Mouse (Mus musculus): ENCODE results near the gene Hoxc6. TPM values are rescaled to one million over a fixed set of nuclear protein-coding genes. Genes with fewer than 3 reads are reported as not detected.

Gene Hoxc6
- polyA plus RNA-seq, 1 experiment from 2014 or later: not detected

GRCm38 (mm10) chr15:102959663-102960191 is 38.3 kb upstream of the Hoxc6 start:
- H3K4me1 ChIP-seq (replicated peaks; ENCODE audit: control insufficient read depth, insufficient read depth, low read length): no peaks in the 10 kb centered on the region
- H3K4me3 ChIP-seq (replicated peaks; ENCODE audit: low read length): no peak overlapping the region
- peaks cover 83% of the 10 kb centered on the region for H3K27me3 ChIP-seq (replicated peaks; ENCODE audit: control insufficient read depth, insufficient read depth, low read length)
- H3K36me3 ChIP-seq (ENCODE audit: control insufficient read depth, insufficient read depth): no peaks in the 10 kb centered on the region
- H3K4me2 ChIP-seq (ENCODE audit: low read length): no peak overlapping the region
- H3K9ac ChIP-seq (replicated peaks; ENCODE audit: low read depth, low read length): no peak overlapping the region
- no peak for ATAC-seq
- WGBS: under 1% methylated on average over 13 of the region's 13 CpGs
- no peaks in the 10 kb centered on the region for H3K9me3 ChIP-seq (ENCODE audit: control insufficient read depth, low read length)
- no peak overlapping the region for H3K27ac ChIP-seq (ENCODE audit: low read length)

- no peaks in the 10 kb centered on the region; the same call in 1 of the 2 replicates for H3K4me1 ChIP-seq (replicated peaks; ENCODE audit: control insufficient read depth, insufficient read depth, low read length)
- 4% methylated on average over 6 of the region's 6 CpGs for WGBS
- H3K9ac ChIP-seq (replicated peaks; ENCODE audit: low read depth, low read length): no peak overlapping the region
- H3K27me3 ChIP-seq (replicated peaks; ENCODE audit: control insufficient read depth, insufficient read depth, low read length): peaks cover 93% of the 10 kb centered on the region
- no peak overlapping the region for H3K27ac ChIP-seq (ENCODE audit: low read length)
- no peaks in the 10 kb centered on the region for H3K9me3 ChIP-seq (ENCODE audit: control insufficient read depth, low read length)
- H3K4me3 ChIP-seq (replicated peaks; ENCODE audit: low read length): no peak overlapping the region
- H3K36me3 ChIP-seq (ENCODE audit: control insufficient read depth, insufficient read depth): no peaks in the 10 kb centered on the region
- ATAC-seq: no peak
- H3K4me2 ChIP-seq (ENCODE audit: low read length): no peak overlapping the region
Measured at GRCm38 (mm10) chr15:102961728-102962127, 36.3 kb upstream of the Hoxc6 start.

DNA sequence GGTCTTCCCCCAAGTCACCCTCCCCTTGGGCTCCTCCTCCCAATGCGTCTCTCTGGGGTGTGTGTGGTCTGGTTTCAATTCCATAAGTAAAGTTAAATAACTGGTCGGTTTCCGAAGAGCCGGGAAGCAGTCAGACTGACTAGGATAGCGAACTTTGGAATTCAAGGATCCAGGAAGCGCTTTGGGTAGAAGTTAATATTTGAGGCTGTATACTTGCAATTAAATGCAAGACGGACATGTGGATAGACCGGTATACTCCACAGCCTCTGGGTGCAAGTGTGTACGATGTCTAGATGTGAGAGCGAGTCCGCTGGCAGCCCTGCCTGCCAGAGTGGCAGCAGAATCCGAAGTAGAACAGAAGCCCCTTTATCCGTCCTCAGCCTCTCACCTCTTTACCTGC is 35.6 kb upstream of the Hoxc6 start:
- ATAC-seq: no peak

DNA sequence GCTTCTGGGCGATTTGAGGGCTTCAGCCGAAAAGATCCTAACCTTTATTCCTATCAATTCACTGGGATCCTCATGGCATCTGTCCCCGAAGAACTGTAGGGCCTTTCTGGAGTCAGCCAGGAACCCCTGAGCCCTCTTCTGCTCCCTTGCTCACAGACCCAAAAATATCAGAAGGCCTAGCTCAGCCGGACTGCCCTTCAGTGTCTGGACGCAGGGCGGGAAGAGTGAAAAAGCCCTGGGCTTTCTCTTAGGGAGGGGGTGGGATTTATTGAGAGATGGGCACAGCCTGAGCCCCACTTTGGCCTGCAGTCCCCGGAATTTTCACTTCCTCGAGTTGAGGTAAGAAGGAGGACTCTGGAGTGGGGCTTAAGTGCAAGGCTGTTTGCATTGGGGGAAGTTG is 34.8 kb upstream of the Hoxc6 start:
- no peak overlapping the region for H3K9ac ChIP-seq (replicated peaks; ENCODE audit: low read depth, low read length)
- ATAC-seq: no peak
- WGBS: 2% methylated on average over 8 of the region's 8 CpGs

More for the DNA sequence above, 35.6 kb upstream of the Hoxc6 start:
- Histone ChIP-seq H3K27ac (ENCODE audit: low read length) (no peak overlapping the region), H3K9ac (replicated peaks; ENCODE audit: low read depth, low read length) (no peak overlapping the region), H3K36me3 (ENCODE audit: control insufficient read depth, insufficient read depth) (no peaks in the 10 kb centered on the region), H3K27me3 (replicated peaks; ENCODE audit: control insufficient read depth, insufficient read depth, low read length) (peaks cover 93% of the 10 kb centered on the region), H3K4me2 (ENCODE audit: low read length) (no peak overlapping the region), H3K4me3 (replicated peaks; ENCODE audit: low read length) (no peak overlapping the region), H3K9me3 (ENCODE audit: control insufficient read depth, low read length) (no peaks in the 10 kb centered on the region), H3K4me1 (replicated peaks; ENCODE audit: control insufficient read depth, insufficient read depth, low read length) (no peaks in the 10 kb centered on the region; the same call in 1 of the 2 replicates)
- 1% methylated on average over 13 of the region's 13 CpGs for WGBS

DNA sequence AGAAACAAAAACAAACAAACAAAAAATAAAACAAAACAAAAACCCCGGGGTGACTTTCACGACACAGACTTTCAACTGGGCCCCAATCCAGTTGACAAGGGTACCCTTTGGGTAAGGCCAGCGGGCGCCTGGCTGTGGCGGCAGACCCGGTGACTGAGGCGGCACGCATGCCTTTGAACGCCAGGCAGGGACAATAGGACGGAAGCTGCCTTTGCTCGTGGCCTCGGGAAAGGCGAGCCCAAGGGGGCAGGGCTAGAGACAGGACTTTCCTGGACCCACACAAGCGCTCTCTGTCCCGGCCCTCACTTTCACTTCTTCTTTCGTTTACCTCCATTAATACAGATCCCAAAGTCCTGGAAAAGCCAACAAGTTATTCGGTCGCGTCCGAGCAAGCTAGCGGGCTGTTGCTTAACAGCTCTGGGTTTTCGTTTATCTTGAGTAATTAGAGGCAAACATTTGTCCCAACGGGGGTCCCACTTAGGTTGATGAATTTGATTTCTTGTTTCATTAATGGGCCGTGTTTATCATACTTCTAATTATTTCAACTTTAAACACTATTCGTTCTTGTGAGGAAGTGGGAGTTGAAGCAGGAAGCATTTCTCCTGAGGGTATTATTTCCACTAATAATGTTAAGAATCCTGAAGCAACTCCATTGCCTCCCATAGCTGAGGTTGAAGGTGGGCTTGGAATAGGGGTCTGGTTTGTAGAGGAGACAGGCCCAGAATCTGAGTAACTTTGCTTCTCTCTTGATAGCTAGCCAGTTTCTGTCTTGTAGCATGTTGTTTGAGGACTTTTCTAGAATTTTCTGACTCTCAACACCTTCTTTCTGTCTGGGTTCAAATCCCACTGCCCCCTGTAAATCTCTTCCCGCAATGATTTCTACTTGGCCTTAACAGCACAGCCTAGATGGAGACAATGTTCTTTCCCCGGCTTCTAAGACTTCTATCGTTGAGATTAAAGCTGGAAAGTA is 34.1 kb upstream of the Hoxc6 start:
- Histone ChIP-seq H3K27me3 (replicated peaks; ENCODE audit: control insufficient read depth, insufficient read depth, low read length) (peaks cover 92% of the 10 kb centered on the region), H3K4me1 (replicated peaks; ENCODE audit: control insufficient read depth, insufficient read depth, low read length) (no peaks in the 10 kb centered on the region; the same call in 1 of the 2 replicates), H3K9me3 (ENCODE audit: control insufficient read depth, low read length) (no peaks in the 10 kb centered on the region), H3K4me3 (replicated peaks; ENCODE audit: low read length) (no peak overlapping the region), H3K27ac (ENCODE audit: low read length) (no peak overlapping the region), H3K4me2 (ENCODE audit: low read length) (no peak overlapping the region), H3K36me3 (ENCODE audit: control insufficient read depth, insufficient read depth) (no peaks in the 10 kb centered on the region), H3K9ac (replicated peaks; ENCODE audit: low read depth, low read length) (no peak overlapping the region)
- no peak for ATAC-seq
- WGBS: 1% methylated on average over 28 of the region's 28 CpGs

More for the DNA sequence above, 34.8 kb upstream of the Hoxc6 start:
- H3K9me3 ChIP-seq (ENCODE audit: control insufficient read depth, low read length): no peaks in the 10 kb centered on the region
- H3K4me3 ChIP-seq (replicated peaks; ENCODE audit: low read length): no peak overlapping the region
- peaks cover 92% of the 10 kb centered on the region for H3K27me3 ChIP-seq (replicated peaks; ENCODE audit: control insufficient read depth, insufficient read depth, low read length)
- no peak overlapping the region for H3K4me2 ChIP-seq (ENCODE audit: low read length)
- no peak overlapping the region for H3K27ac ChIP-seq (ENCODE audit: low read length)
- H3K4me1 ChIP-seq (replicated peaks; ENCODE audit: control insufficient read depth, insufficient read depth, low read length): no peaks in the 10 kb centered on the region; the same call in 1 of the 2 replicates
- no peaks in the 10 kb centered on the region for H3K36me3 ChIP-seq (ENCODE audit: control insufficient read depth, insufficient read depth)

GRCm38 (mm10) chr15:102965003-102965891 is 32.8 kb upstream of the Hoxc6 start:
- 3% methylated on average over 26 of the region's 26 CpGs for whole genome bisulfite sequencing
- Histone ChIP-seq H3K27me3 (replicated peaks; ENCODE audit: control insufficient read depth, insufficient read depth, low read length) (peaks cover 95% of the 10 kb centered on the region), H3K4me3 (replicated peaks; ENCODE audit: low read length) (no peak overlapping the region), H3K4me2 (ENCODE audit: low read length) (no peak overlapping the region), H3K9ac (replicated peaks; ENCODE audit: low read depth, low read length) (no peak overlapping the region), H3K36me3 (ENCODE audit: control insufficient read depth, insufficient read depth) (no peaks in the 10 kb centered on the region), H3K27ac (ENCODE audit: low read length) (no peak overlapping the region), H3K4me1 (replicated peaks; ENCODE audit: control insufficient read depth, insufficient read depth, low read length) (no peaks in the 10 kb centered on the region; the same call in 1 of the 2 replicates), H3K9me3 (ENCODE audit: control insufficient read depth, low read length) (no peaks in the 10 kb centered on the region)
- ATAC-seq: no peak

- no peak overlapping the region for H3K9ac ChIP-seq (replicated peaks; ENCODE audit: low read depth, low read length)
- H3K27ac ChIP-seq (ENCODE audit: low read length): no peak overlapping the region
- WGBS: 3% methylated on average over 29 of the region's 30 CpGs
- H3K4me3 ChIP-seq (replicated peaks; ENCODE audit: low read length): peak overlapping the region; percentile 19
- H3K27me3 ChIP-seq (replicated peaks; ENCODE audit: control insufficient read depth, insufficient read depth, low read length): peaks cover 95% of the 10 kb centered on the region
- H3K4me2 ChIP-seq (ENCODE audit: low read length): peak overlapping the region; percentile 28; the same call in 1 of the 2 replicates
- no peaks in the 10 kb centered on the region for H3K36me3 ChIP-seq (ENCODE audit: control insufficient read depth, insufficient read depth)
- 0 out of 2 replicates have a peak, but pooled peaks have one; percentile 38 for ATAC-seq
- H3K4me1 ChIP-seq (replicated peaks; ENCODE audit: control insufficient read depth, insufficient read depth, low read length): no peaks in the 10 kb centered on the region; the same call in 1 of the 2 replicates
- no peaks in the 10 kb centered on the region for H3K9me3 ChIP-seq (ENCODE audit: control insufficient read depth, low read length)
Measured at GRCm38 (mm10) chr15:102965892-102966775, 31.9 kb upstream of the Hoxc6 start.

DNA sequence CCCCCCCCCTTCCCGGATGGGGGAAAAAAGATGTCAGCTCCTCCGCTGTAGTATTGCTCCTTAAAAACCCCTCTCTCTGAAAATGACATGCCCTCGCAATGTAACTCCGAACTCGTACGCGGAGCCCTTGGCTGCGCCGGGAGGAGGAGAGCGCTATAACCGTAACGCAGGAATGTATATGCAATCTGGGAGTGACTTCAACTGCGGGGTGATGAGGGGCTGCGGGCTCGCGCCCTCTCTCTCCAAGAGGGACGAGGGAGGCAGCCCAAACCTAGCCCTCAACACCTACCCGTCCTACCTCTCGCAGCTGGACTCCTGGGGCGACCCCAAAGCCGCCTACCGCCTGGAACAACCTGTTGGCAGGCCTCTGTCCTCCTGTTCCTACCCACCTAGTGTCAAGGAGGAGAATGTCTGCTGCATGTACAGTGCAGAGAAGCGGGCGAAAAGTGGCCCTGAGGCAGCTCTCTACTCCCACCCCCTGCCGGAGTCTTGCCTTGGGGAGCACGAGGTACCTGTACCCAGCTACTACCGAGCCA is 31.2 kb upstream of the Hoxc6 start, which contains the start of gene Hoxc10:
Gene Hoxc10 (plus strand): TSS at position 21 of the 536 bp plus-strand sequence.
- WGBS: 3% methylated on average over 27 of the region's 27 CpGs
- H3K9ac ChIP-seq (replicated peaks; ENCODE audit: low read depth, low read length): no peak within 1 kb of the TSS
- peak within 1 kb of the TSS; percentile 28; the same call in 1 of the 2 replicates for H3K4me2 ChIP-seq (ENCODE audit: low read length)
- H3K27me3 ChIP-seq (replicated peaks; ENCODE audit: control insufficient read depth, insufficient read depth, low read length): peaks cover 93% of the 10 kb centered on the region
- no peak for ATAC-seq
- H3K36me3 ChIP-seq (ENCODE audit: control insufficient read depth, insufficient read depth): no peaks in the 10 kb centered on the region
- no peaks in the 10 kb centered on the region; the same call in 1 of the 2 replicates for H3K4me1 ChIP-seq (replicated peaks; ENCODE audit: control insufficient read depth, insufficient read depth, low read length)
- H3K4me3 ChIP-seq (replicated peaks; ENCODE audit: low read length): peak within 1 kb of the TSS; percentile 19
- H3K9me3 ChIP-seq (ENCODE audit: control insufficient read depth, low read length): no peaks in the 10 kb centered on the region
- H3K27ac ChIP-seq (ENCODE audit: low read length): no peak within 1 kb of the TSS
